Mouse (Mus musculus) bone marrow macrophage, adult 2 months (primary cell): ENCODE results near the gene Dmac2.
"Not testable (repeated sequence)": the region's sequence is repeated elsewhere in the genome, so short reads cannot be mapped to it uniquely, and the experiment has no call there.

Experiments
- CTCF ChIP-seq: IDR thresholded peaks from 2 replicates; pipeline ENCODE4 v1.5.1; 2012; ENCODE audit warnings: low read depth, mild to moderate bottlenecking, low read length, moderate library complexity
- POLR2A ChIP-seq: IDR thresholded peaks from 2 replicates; pipeline ENCODE4 v1.6.1; 2012; ENCODE audit warnings: mild to moderate bottlenecking, low read depth, low read length, borderline replicate concordance

DNA sequence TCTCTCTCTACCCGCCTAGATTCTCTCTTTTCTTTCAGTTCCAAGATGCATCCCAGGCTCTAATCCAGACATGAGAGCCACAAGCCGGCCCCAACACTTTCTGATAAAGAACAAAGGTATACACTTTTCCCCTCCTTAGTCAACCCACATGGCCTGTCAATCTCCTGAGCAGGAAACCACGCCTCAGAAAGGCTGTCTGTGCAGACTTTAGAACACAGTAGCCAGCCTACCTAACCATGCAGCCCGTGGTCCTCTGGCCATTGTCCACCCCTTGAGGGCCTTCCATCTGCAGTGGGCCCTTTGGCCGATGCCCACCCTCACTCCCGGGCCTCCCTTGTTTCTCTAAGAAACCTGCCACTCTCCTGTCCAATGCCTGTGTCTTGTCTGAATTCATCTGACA is 42.9 kb upstream of the Dmac2 start:
- TF ChIP-seq CTCF, POLR2A: not testable (repeated sequence)
